Mouse (Mus musculus): ENCODE results near the gene S100a7a.

S100a7a gene

GRCm38 (mm10) chr3:90653717-90654116 lies at the start of gene S100a7a:
S100a7a (plus strand) TSS chr3:90654017.
- no peak for DNase-seq (ENCODE audit: low spot score in 2 of 2)

- peak; percentile 94 to 98 for DNase-seq (ENCODE audit: low spot score in 2 of 2)
Measured at GRCm38 (mm10) chr3:90604416-90604815, 49.4 kb upstream of the S100a7a start.

- no peak for DNase-seq (ENCODE audit: low spot score in 2 of 2)
Measured at GRCm38 (mm10) chr3:90605049-90605448, 48.8 kb upstream of the S100a7a start.

- DNase-seq (ENCODE audit: low spot score in 2 of 2): no peak
Measured at GRCm38 (mm10) chr3:90605736-90606135, 48.1 kb upstream of the S100a7a start.

GRCm38 (mm10) chr3:90606185-90606584 lies 47.6 kb upstream of the S100a7a start:
- DNase-seq (ENCODE audit: low spot score in 2 of 2): no peak

GRCm38 (mm10) chr3:90607361-90607760 lies 46.5 kb upstream of the S100a7a start:
- DNase-seq (ENCODE audit: low spot score in 2 of 2): no peak

- DNase-seq (ENCODE audit: low spot score in 2 of 2): no peak
Measured at GRCm38 (mm10) chr3:90608223-90608622, 45.6 kb upstream of the S100a7a start, which contains the start of gene S100a5. S100a5 (plus strand) TSS chr3:90608523.

GRCm38 (mm10) chr3:90609102-90609501 lies 44.7 kb upstream of the S100a7a start:
- peak in 1 of 2 experiments; percentile 63 for DNase-seq (ENCODE audit: low spot score in 2 of 2)

GRCm38 (mm10) chr3:90611494-90611893 lies 42.3 kb upstream of the S100a7a start:
- DNase-seq (ENCODE audit: low spot score in 2 of 2): no peak

GRCm38 (mm10) chr3:90612061-90612460 lies 41.8 kb upstream of the S100a7a start:
- no peak for DNase-seq (ENCODE audit: low spot score in 2 of 2)

GRCm38 (mm10) chr3:90612728-90613291 lies 41.0 kb upstream of the S100a7a start, which contains the start of gene S100a6:
S100a6 (plus strand) TSS chr3:90612882.
- DNase-seq (ENCODE audit: low spot score in 2 of 2): peak; percentile 86 to 90

GRCm38 (mm10) chr3:90613461-90614147 lies 40.2 kb upstream of the S100a7a start:
- DNase-seq (ENCODE audit: low spot score in 2 of 2): no peak

- DNase-seq (ENCODE audit: low spot score in 2 of 2): no peak
Measured at GRCm38 (mm10) chr3:90614148-90614530, 39.7 kb upstream of the S100a7a start.

- peak in 1 of 2 experiments; percentile 61 for DNase-seq (ENCODE audit: low spot score in 2 of 2)
Measured at GRCm38 (mm10) chr3:90614611-90615251, 39.1 kb upstream of the S100a7a start.

- peak; percentile 75 to 83 for DNase-seq (ENCODE audit: low spot score in 2 of 2)
Measured at GRCm38 (mm10) chr3:90615415-90615814, 38.4 kb upstream of the S100a7a start.

- no peak for DNase-seq (ENCODE audit: low spot score in 2 of 2)
Measured at GRCm38 (mm10) chr3:90615911-90616310, 37.9 kb upstream of the S100a7a start.

- no peak for DNase-seq (ENCODE audit: low spot score in 2 of 2)
Measured at GRCm38 (mm10) chr3:90617586-90617985, 36.2 kb upstream of the S100a7a start.

- no peak for DNase-seq (ENCODE audit: low spot score in 2 of 2)
Measured at GRCm38 (mm10) chr3:90621552-90621951, 32.3 kb upstream of the S100a7a start.

- no peak for DNase-seq (ENCODE audit: low spot score in 2 of 2)
Measured at GRCm38 (mm10) chr3:90623435-90624071, 30.3 kb upstream of the S100a7a start.

GRCm38 (mm10) chr3:90625496-90625895 lies 28.3 kb upstream of the S100a7a start:
- no peak for DNase-seq (ENCODE audit: low spot score in 2 of 2)

GRCm38 (mm10) chr3:90626266-90627021 lies 27.4 kb upstream of the S100a7a start:
- no peak for DNase-seq (ENCODE audit: low spot score in 2 of 2)

- DNase-seq (ENCODE audit: low spot score in 2 of 2): no peak
Measured at GRCm38 (mm10) chr3:90627366-90627765, 26.5 kb upstream of the S100a7a start.

Data from urinary bladder, postnatal 36 days (tissue).